Mouse (Mus musculus): ENCODE data around the gene Mark3. TPM values are rescaled to one million over a fixed set of nuclear protein-coding genes. Genes with fewer than 3 reads are reported as not detected.
"Not testable (repeated sequence)": the region's sequence is repeated elsewhere in the genome, so short reads cannot be mapped to it uniquely, and the experiment has no call there.

Mark3 gene
- polyA plus RNA-seq, 1 experiment = 49.3 TPM

- TF ChIP-seq POLR2A (IDR thresholded peaks at IDR 0.05; ENCODE audit: borderline replicate concordance, control insufficient read depth, low read depth, low read length) = no peak
- WGBS = 80% methylated on average over 8 of the region's 8 CpGs
- H3K4me3 ChIP-seq (replicated peaks; ENCODE audit: control insufficient read depth, low read depth, low read length) = no peak overlapping the region
- no peaks in the 10 kb centered on the region for H3K4me1 ChIP-seq (ENCODE audit: control insufficient read depth, insufficient read depth, low read length)
- no peak overlapping the region for H3K27ac ChIP-seq (ENCODE audit: control insufficient read depth, insufficient read depth, low read depth, low read length, poor library complexity)
Observed at GRCm38 (mm10) chr12:111552342-111552741, 22.0 kb upstream of the Mark3 start.

GRCm38 (mm10) chr12:111555357-111555756, 19.0 kb upstream of the Mark3 start:
- Histone ChIP-seq H3K4me3 (replicated peaks; ENCODE audit: control insufficient read depth, low read depth, low read length) (no peak overlapping the region), H3K4me1 (ENCODE audit: control insufficient read depth, insufficient read depth, low read length) (peaks cover 7% of the 10 kb centered on the region), H3K27ac (ENCODE audit: control insufficient read depth, insufficient read depth, low read depth, low read length, poor library complexity) (no peak overlapping the region)
- no peak for TF ChIP-seq POLR2A (IDR thresholded peaks at IDR 0.05; ENCODE audit: borderline replicate concordance, control insufficient read depth, low read depth, low read length)
- no peak for TF ChIP-seq CTCF (IDR thresholded peaks at IDR 0.05; ENCODE audit: control insufficient read depth, insufficient read depth, low read length)
- 58% methylated on average over 4 of the region's 4 CpGs for WGBS

DNA sequence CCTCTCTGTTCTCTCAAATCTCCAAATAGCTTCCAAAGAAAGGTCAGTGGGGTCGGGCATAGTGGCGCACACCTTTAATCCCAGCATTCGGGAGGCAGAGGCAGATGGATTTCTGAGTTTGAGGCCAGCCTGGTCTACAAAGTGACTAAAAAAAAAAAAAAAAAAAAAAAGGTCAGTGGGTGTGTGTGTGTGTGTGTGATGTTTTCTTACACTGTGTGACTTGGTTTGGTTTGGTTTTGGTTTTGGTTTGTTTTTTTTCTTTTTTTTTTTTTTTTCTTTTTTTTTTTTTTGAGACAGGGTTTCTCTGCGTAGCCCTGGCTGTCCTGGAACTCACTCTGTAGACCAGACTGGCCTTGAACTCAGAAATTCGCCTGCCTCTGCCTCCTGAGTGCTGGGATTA, 18.4 kb upstream of the Mark3 start:
- 81% methylated on average over 5 of the region's 5 CpGs for WGBS
- not testable (repeated sequence) for H3K4me3 ChIP-seq (replicated peaks; ENCODE audit: control insufficient read depth, low read depth, low read length); H3K4me1 ChIP-seq (ENCODE audit: control insufficient read depth, insufficient read depth, low read length); H3K27ac ChIP-seq (ENCODE audit: control insufficient read depth, insufficient read depth, low read depth, low read length, poor library complexity)

- H3K27ac ChIP-seq (ENCODE audit: control insufficient read depth, insufficient read depth, low read depth, low read length, poor library complexity) = no peak overlapping the region
- TF ChIP-seq POLR2A (IDR thresholded peaks at IDR 0.05; ENCODE audit: borderline replicate concordance, control insufficient read depth, low read depth, low read length) (no peak), CTCF (IDR thresholded peaks at IDR 0.05; ENCODE audit: control insufficient read depth, insufficient read depth, low read length) (no peak)
- H3K4me3 ChIP-seq (replicated peaks; ENCODE audit: control insufficient read depth, low read depth, low read length) = no peak overlapping the region
- WGBS = 7% methylated on average over 6 of the region's 6 CpGs
- peaks cover 7% of the 10 kb centered on the region for H3K4me1 ChIP-seq (ENCODE audit: control insufficient read depth, insufficient read depth, low read length)
Observed at GRCm38 (mm10) chr12:111557538-111557937, 16.8 kb upstream of the Mark3 start.

- Histone ChIP-seq H3K4me3 (replicated peaks; ENCODE audit: control insufficient read depth, low read depth, low read length) (no peak overlapping the region), H3K4me1 (ENCODE audit: control insufficient read depth, insufficient read depth, low read length) (peaks cover 7% of the 10 kb centered on the region), H3K27ac (ENCODE audit: control insufficient read depth, insufficient read depth, low read depth, low read length, poor library complexity) (no peak overlapping the region; the same call in 1 of the 2 replicates)
- WGBS = 41% methylated on average over 2 of the region's 2 CpGs
- TF ChIP-seq CTCF (IDR thresholded peaks at IDR 0.05; ENCODE audit: control insufficient read depth, insufficient read depth, low read length) (no peak), POLR2A (IDR thresholded peaks at IDR 0.05; ENCODE audit: borderline replicate concordance, control insufficient read depth, low read depth, low read length) (no peak)
Observed at GRCm38 (mm10) chr12:111558655-111559054, 15.7 kb upstream of the Mark3 start.

GRCm38 (mm10) chr12:111559647-111560258, 14.6 kb upstream of the Mark3 start:
- WGBS = 8% methylated on average over 18 of the region's 18 CpGs
- peaks cover 7% of the 10 kb centered on the region for H3K4me1 ChIP-seq (ENCODE audit: control insufficient read depth, insufficient read depth, low read length)
- peak overlapping the region; percentile 66 for H3K4me3 ChIP-seq (replicated peaks; ENCODE audit: control insufficient read depth, low read depth, low read length)
- TF ChIP-seq CTCF (IDR thresholded peaks at IDR 0.05; ENCODE audit: control insufficient read depth, insufficient read depth, low read length) (no peak), POLR2A (IDR thresholded peaks at IDR 0.05; ENCODE audit: borderline replicate concordance, control insufficient read depth, low read depth, low read length) (no peak)
- peak overlapping the region; percentile 5; the same call in 1 of the 2 replicates for H3K27ac ChIP-seq (ENCODE audit: control insufficient read depth, insufficient read depth, low read depth, low read length, poor library complexity)

GRCm38 (mm10) chr12:111560286-111560685, 14.0 kb upstream of the Mark3 start:
- WGBS = 64% methylated on average over 5 of the region's 5 CpGs
- Histone ChIP-seq H3K4me3 (replicated peaks; ENCODE audit: control insufficient read depth, low read depth, low read length) (peak overlapping the region; percentile 66), H3K27ac (ENCODE audit: control insufficient read depth, insufficient read depth, low read depth, low read length, poor library complexity) (peak overlapping the region; percentile 7; the same call in 1 of the 2 replicates), H3K4me1 (ENCODE audit: control insufficient read depth, insufficient read depth, low read length) (peaks cover 7% of the 10 kb centered on the region)
- TF ChIP-seq CTCF (IDR thresholded peaks at IDR 0.05; ENCODE audit: control insufficient read depth, insufficient read depth, low read length) = no peak

GRCm38 (mm10) chr12:111562276-111562814, 12.0 kb upstream of the Mark3 start:
- TF ChIP-seq POLR2A (IDR thresholded peaks at IDR 0.05; ENCODE audit: borderline replicate concordance, control insufficient read depth, low read depth, low read length) (no peak), CTCF (IDR thresholded peaks at IDR 0.05; ENCODE audit: control insufficient read depth, insufficient read depth, low read length) (no peak)
- WGBS = 76% methylated on average over 4 of the region's 4 CpGs
- Histone ChIP-seq H3K4me3 (replicated peaks; ENCODE audit: control insufficient read depth, low read depth, low read length) (no peak overlapping the region), H3K27ac (ENCODE audit: control insufficient read depth, insufficient read depth, low read depth, low read length, poor library complexity) (no peak overlapping the region), H3K4me1 (ENCODE audit: control insufficient read depth, insufficient read depth, low read length) (peaks cover 7% of the 10 kb centered on the region)

- Histone ChIP-seq H3K4me3 (replicated peaks; ENCODE audit: control insufficient read depth, low read depth, low read length) (no peak overlapping the region), H3K4me1 (ENCODE audit: control insufficient read depth, insufficient read depth, low read length) (peaks cover 7% of the 10 kb centered on the region), H3K27ac (ENCODE audit: control insufficient read depth, insufficient read depth, low read depth, low read length, poor library complexity) (no peak overlapping the region)
- WGBS = 64% methylated on average over 5 of the region's 5 CpGs
- no peak for TF ChIP-seq POLR2A (IDR thresholded peaks at IDR 0.05; ENCODE audit: borderline replicate concordance, control insufficient read depth, low read depth, low read length)
- TF ChIP-seq CTCF (IDR thresholded peaks at IDR 0.05; ENCODE audit: control insufficient read depth, insufficient read depth, low read length) = no peak
Observed at GRCm38 (mm10) chr12:111563076-111563629, 11.2 kb upstream of the Mark3 start.
